Mouse (Mus musculus) ES-E14 (cell line): ENCODE data around the gene Pum1. TPM values are rescaled to one million over a fixed set of nuclear protein-coding genes. Genes with fewer than 3 reads are reported as not detected.

Experiments
- DNase-seq: peaks from one replicate; pipeline ENCODE4 v3.0.0-alpha.2; 2013; ENCODE audit warnings: low read depth, low spot score
- H3K27ac ChIP-seq: 2 replicates; pipeline ENCODE4 v1.5.1; 2012; ENCODE audit warnings: low read depth, mild to moderate bottlenecking, low read length, moderate library complexity, mixed read lengths; ENCODE audit not compliant: poor library complexity, insufficient read depth, severe bottlenecking
- H3K36me3 ChIP-seq: 2 replicates; pipeline ENCODE4 v1.6.1; 2012; ENCODE audit warnings: mild to moderate bottlenecking, low read length, moderate library complexity, mixed read lengths; ENCODE audit not compliant: control insufficient read depth, poor library complexity, insufficient read depth, severe bottlenecking
- H3K4me1 ChIP-seq, 2 experiments: fragments of 150-350 bp in 1 of 2; sonication (generic) in 1 of 2; 2 replicates each; pipeline ENCODE4 v1.6.1; 2012; ENCODE audit warnings: low read length in 2 of 2, mild to moderate bottlenecking in 1 of 2, mixed read lengths in 1 of 2; ENCODE audit not compliant: control insufficient read depth in 2 of 2, insufficient read depth in 2 of 2, poor library complexity in 1 of 2
- H3K4me3 ChIP-seq, 2 experiments: fragments of 150-350 bp in 1 of 2; sonication (generic) in 1 of 2; 2 replicates each; pipeline ENCODE4 v1.5.1; 2012; ENCODE audit warnings: low read length in 2 of 2, low read depth in 1 of 2, mild to moderate bottlenecking in 1 of 2, mixed read lengths in 1 of 2; ENCODE audit not compliant: insufficient read depth in 1 of 2, poor library complexity in 1 of 2, severe bottlenecking in 1 of 2
- H3K9ac ChIP-seq: 2 replicates; pipeline ENCODE4 v1.6.1; 2012; ENCODE audit warnings: low read depth, mild to moderate bottlenecking, low read length, mixed read lengths; ENCODE audit not compliant: poor library complexity, insufficient read depth, severe bottlenecking
- H3K9me3 ChIP-seq: fragments of 150-350 bp; sonication (generic); 2 replicates; pipeline ENCODE4 v1.6.1; 2012; ENCODE audit warnings: low read depth, mild to moderate bottlenecking, low read length; ENCODE audit not compliant: control insufficient read depth, insufficient read depth
- CHD2 ChIP-seq: IDR thresholded peaks from 2 replicates; pipeline ENCODE4 v1.6.1; 2014; ENCODE audit warnings: mild to moderate bottlenecking, low read depth, low read length, inconsistent platforms
- HCFC1 ChIP-seq: IDR thresholded peaks from 2 replicates; pipeline ENCODE4 v1.6.1; 2012; ENCODE audit warnings: low read length, inconsistent platforms, borderline replicate concordance; ENCODE audit not compliant: insufficient read depth
- MAFK ChIP-seq: IDR thresholded peaks from 2 replicates; pipeline ENCODE4 v1.6.1; 2014; ENCODE audit warnings: mild to moderate bottlenecking, low read depth, low read length, inconsistent platforms; ENCODE audit not compliant: insufficient read depth
- ZC3H11A ChIP-seq: IDR thresholded peaks from 2 replicates; pipeline ENCODE4 v1.6.1; 2012; ENCODE audit warnings: low read depth, mild to moderate bottlenecking, inconsistent platforms, low read length, borderline replicate concordance
- ZNF384 ChIP-seq: IDR thresholded peaks from 2 replicates; pipeline ENCODE4 v1.6.1; 2012; ENCODE audit warnings: low read depth, low read length, inconsistent platforms
- in situ Hi-C, 2 experiments: fragments of 600-800 bp; cut with MboI; formaldehyde crosslinking; loops; one replicate each; pipeline ENCODE4 v1.15.1; 2025; ENCODE audit warnings: low sequenced_read_pairs in 2 of 2, inconsistent platforms in 1 of 2; ENCODE audit not compliant: unreplicated experiment in 2 of 2
- total RNA-seq: library from RNA; depleted of rRNA; stranded (reverse); fragments of 300-350 nt; gene quantifications from 2 replicates; pipeline ENCODE4 v1.2.3, GENCODE M21; 2012

Gene Pum1
- total RNA-seq, 1 experiment = 101 TPM

- Histone ChIP-seq H3K9me3 (no peaks in the 10 kb centered on the region), H3K36me3 (no peaks in the 10 kb centered on the region), H3K4me1 (peaks cover 0 to 3% of the 10 kb centered on the region in 2 experiments; a peak in 2 of 4 replicates), H3K4me3 (no peak overlapping the region), H3K27ac (no peak overlapping the region; the same call in 1 of the 2 replicates), H3K9ac (no peak overlapping the region)
- in situ Hi-C loops = no loop called here
- no peak for DNase-seq
- no peak for TF ChIP-seq ZC3H11A
- no peak for TF ChIP-seq CHD2
- no peak for TF ChIP-seq ZNF384
- no peak for TF ChIP-seq HCFC1
- no peak for TF ChIP-seq MAFK
These were observed 138.7 kb downstream of the Pum1 start for GRCm38 (mm10) chr4:130801624-130802329.

GRCm38 (mm10) chr4:130803591-130803990 lies 140.5 kb downstream of the Pum1 start:
- in situ Hi-C loops = no loop called here
- Histone ChIP-seq H3K9ac (no peak overlapping the region), H3K4me1 (peaks cover 0 to 3% of the 10 kb centered on the region in 2 experiments; a peak in 2 of 4 replicates), H3K4me3 (no peak overlapping the region), H3K9me3 (no peaks in the 10 kb centered on the region), H3K27ac (no peak overlapping the region), H3K36me3 (no peaks in the 10 kb centered on the region)
- DNase-seq = no peak
- TF ChIP-seq MAFK (no peak), HCFC1 (no peak), CHD2 (no peak), ZC3H11A (no peak), ZNF384 (no peak)

GRCm38 (mm10) chr4:130804292-130804691 lies 141.2 kb downstream of the Pum1 start:
- Histone ChIP-seq H3K9ac (no peak overlapping the region), H3K4me3 (no peak overlapping the region), H3K27ac (no peak overlapping the region), H3K4me1 (peaks cover 0 to 3% of the 10 kb centered on the region in 2 experiments; a peak in 2 of 4 replicates), H3K36me3 (no peaks in the 10 kb centered on the region), H3K9me3 (no peaks in the 10 kb centered on the region)
- in situ Hi-C loops = no loop called here
- TF ChIP-seq MAFK = no peak
- TF ChIP-seq HCFC1 = no peak
- TF ChIP-seq CHD2 = no peak
- no peak for TF ChIP-seq ZC3H11A
- no peak for TF ChIP-seq ZNF384
- DNase-seq = no peak

GRCm38 (mm10) chr4:130804771-130805361 lies 141.7 kb downstream of the Pum1 start:
- H3K4me3 ChIP-seq = no peak overlapping the region
- no peaks in the 10 kb centered on the region for H3K9me3 ChIP-seq
- DNase-seq = no peak
- no peak overlapping the region for H3K9ac ChIP-seq
- TF ChIP-seq ZNF384 (no peak), CHD2 (no peak), MAFK (no peak), HCFC1 (no peak), ZC3H11A (no peak)
- no peak overlapping the region for H3K27ac ChIP-seq
- in situ Hi-C loops = no loop called here
- H3K4me1 ChIP-seq = peaks cover 0 to 3% of the 10 kb centered on the region in 2 experiments; a peak in 2 of 4 replicates
- H3K36me3 ChIP-seq = no peaks in the 10 kb centered on the region

- H3K36me3 ChIP-seq = no peaks in the 10 kb centered on the region
- DNase-seq = no peak
- H3K9me3 ChIP-seq = no peaks in the 10 kb centered on the region
- H3K9ac ChIP-seq = no peak overlapping the region
- peaks cover 0 to 3% of the 10 kb centered on the region in 2 experiments; a peak in 2 of 4 replicates for H3K4me1 ChIP-seq
- no peak overlapping the region for H3K27ac ChIP-seq
- in situ Hi-C loops = no loop called here
- TF ChIP-seq HCFC1 (no peak), ZC3H11A (no peak), ZNF384 (no peak), MAFK (no peak), CHD2 (no peak)
- no peak overlapping the region for H3K4me3 ChIP-seq
These were observed 142.6 kb downstream of the Pum1 start for GRCm38 (mm10) chr4:130805746-130806145.
